Mouse (Mus musculus) limb, embryonic 14.5 days (tissue): ENCODE measurements around the gene Bach2. TPM values are rescaled to one million over a fixed set of nuclear protein-coding genes. Genes with fewer than 3 reads are reported as not detected.

Experiments
- ATAC-seq: fragments of 200-750 bp; cut with Nextera tagmentation; 2 replicates; pipeline ENCODE4 v1.8.0; 2017; ENCODE audit warnings: low read depth, moderate number of reproducible peaks, moderate TSS enrichment; ENCODE audit not compliant: low FRiP score
- DNase-seq: peaks from one replicate; pipeline ENCODE4 v3.0.0-alpha.2; 2015; ENCODE audit warnings: low spot score
- H3K27ac ChIP-seq: fragments of 300-500 bp; sonication (generic); replicated peaks from 2 replicates; pipeline ENCODE4 v1.5.1; 2014; ENCODE audit warnings: low read depth, mild to moderate bottlenecking, low read length, moderate library complexity, mixed read lengths
- H3K27me3 ChIP-seq: fragments of 300-500 bp; sonication (generic); 2 replicates; pipeline ENCODE4 v1.6.1; 2014; ENCODE audit warnings: low read length, mixed read lengths; ENCODE audit not compliant: control insufficient read depth, insufficient read depth
- H3K36me3 ChIP-seq: fragments of 300-500 bp; sonication (generic); 2 replicates; pipeline ENCODE4 v1.6.1; 2014; ENCODE audit warnings: mild to moderate bottlenecking, low read length, moderate library complexity, mixed read lengths; ENCODE audit not compliant: control insufficient read depth, insufficient read depth
- H3K4me1 ChIP-seq: fragments of 300-500 bp; sonication (generic); 2 replicates; pipeline ENCODE4 v1.6.1; 2014; ENCODE audit warnings: antibody characterized with exemption, low read length, mixed read lengths; ENCODE audit not compliant: control insufficient read depth, insufficient read depth
- H3K4me2 ChIP-seq: fragments of 300-500 bp; sonication (generic); replicated peaks from 2 replicates; pipeline ENCODE4 v1.6.1; 2014; ENCODE audit warnings: low read depth, mild to moderate bottlenecking, low read length, moderate library complexity; ENCODE audit not compliant: severe bottlenecking
- H3K4me3 ChIP-seq: fragments of 300-500 bp; sonication (generic); replicated peaks from 2 replicates; pipeline ENCODE4 v1.5.1; 2014; ENCODE audit warnings: low read length
- H3K9ac ChIP-seq: fragments of 300-500 bp; sonication (generic); 2 replicates; pipeline ENCODE4 v1.6.1; 2014; ENCODE audit warnings: mild to moderate bottlenecking, low read depth, low read length, moderate library complexity; ENCODE audit not compliant: severe bottlenecking
- H3K9me3 ChIP-seq: fragments of 300-500 bp; sonication (generic); 2 replicates; pipeline ENCODE4 v1.6.1; 2016; ENCODE audit warnings: low read length; ENCODE audit not compliant: control insufficient read depth
- POLR2A ChIP-seq: fragments of 200-500 bp; IDR thresholded peaks from 2 replicates; pipeline ENCODE4 v1.8.0; 2012; ENCODE audit warnings: inconsistent platforms, mild to moderate bottlenecking, moderate library complexity, borderline replicate concordance; ENCODE audit not compliant: insufficient read depth, insufficient read length; ENCODE audit errors: extremely low read depth
- WGBS: fragments of 180-500 bp; shearing (Covaris S2); extraction: QIAGEN DNeasy Blood & Tissue Kit; methylation state at CpG from one replicate; pipeline ENCODE4 v1.1.7; 2014; 5-methylcytosine and 5-hydroxymethylcytosine counted together
- polyA plus RNA-seq, 2 experiments: library from polyadenylated mRNA; depleted of rRNA in 1 of 2; stranded (reverse) in 1 of 2; unstranded in 1 of 2; fragments of >200 nt; fragmentation: Nextera tagmentation in 1 of 2; extraction: Ambion mirVana in 1 of 2; gene quantifications; 2 replicates each; pipeline versions ENCODE4 v1.2.1 to v1.2.3; 2012 to 2014

Gene Bach2
- polyA plus RNA-seq, 2 experiments, result 6.0 to 9.6 TPM

GRCm38 (mm10) chr4:32272398-32272797 lies 33.8 kb downstream of the Bach2 start:
- Histone ChIP-seq H3K4me3 (no peak overlapping the region), H3K9ac (no peak overlapping the region), H3K4me2 (no peak overlapping the region), H3K27ac (no peak overlapping the region), H3K4me1 (peaks cover under 1% of the 10 kb centered on the region; the same call in 1 of the 2 replicates), H3K27me3 (no peaks in the 10 kb centered on the region), H3K36me3 (no peaks in the 10 kb centered on the region), H3K9me3 (no peaks in the 10 kb centered on the region)
- ATAC-seq, result no peak
- no peak for DNase-seq
- WGBS, result 84% methylated on average over 5 of the region's 5 CpGs
- no peak for TF ChIP-seq POLR2A

GRCm38 (mm10) chr4:32274776-32275294 lies 36.2 kb downstream of the Bach2 start:
- no peak overlapping the region for H3K4me3 ChIP-seq
- TF ChIP-seq POLR2A, result no peak
- ATAC-seq (no peak), DNase-seq (no peak)
- no peaks in the 10 kb centered on the region for H3K4me1 ChIP-seq
- H3K4me2 ChIP-seq, result no peak overlapping the region
- H3K27ac ChIP-seq, result no peak overlapping the region
- no peaks in the 10 kb centered on the region for H3K36me3 ChIP-seq
- WGBS, result 91% methylated on average over 6 of the region's 6 CpGs
- H3K9me3 ChIP-seq, result no peaks in the 10 kb centered on the region
- H3K27me3 ChIP-seq, result no peaks in the 10 kb centered on the region
- H3K9ac ChIP-seq, result no peak overlapping the region

DNA sequence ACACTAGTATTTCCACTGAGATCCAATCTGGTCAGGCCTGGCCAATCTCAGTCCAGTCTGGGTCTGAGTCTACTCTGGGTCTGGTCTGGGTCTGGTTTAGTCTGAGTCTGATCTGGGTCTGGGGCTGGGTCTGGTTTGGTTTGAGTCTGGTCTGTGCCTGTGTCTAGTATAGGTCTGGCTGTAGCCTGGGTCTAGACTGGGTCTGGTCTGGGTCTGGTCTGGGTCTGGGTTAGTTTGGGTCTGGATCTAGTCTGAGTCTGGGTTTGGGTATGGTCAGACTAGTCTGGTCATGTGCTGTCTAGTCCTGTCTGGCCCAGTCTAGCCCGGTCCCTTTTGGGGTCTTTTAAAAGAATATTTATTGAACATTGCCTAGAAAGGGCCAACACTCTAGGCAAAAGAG lies 41.2 kb downstream of the Bach2 start:
- Histone ChIP-seq H3K27me3 (no peaks in the 10 kb centered on the region), H3K9ac (no peak overlapping the region), H3K9me3 (no peaks in the 10 kb centered on the region), H3K4me2 (no peak overlapping the region), H3K4me3 (no peak overlapping the region), H3K27ac (0 out of 2 replicates have a peak overlapping the region, but pooled peaks have one; percentile 27), H3K4me1 (no peaks in the 10 kb centered on the region; the same call in 1 of the 2 replicates), H3K36me3 (no peaks in the 10 kb centered on the region)
- no peak for TF ChIP-seq POLR2A
- 22% methylated on average over 1 of the region's 1 CpGs for WGBS
- ATAC-seq (peak; percentile 57), DNase-seq (no peak)

- ATAC-seq (no peak), DNase-seq (no peak)
- TF ChIP-seq POLR2A, result no peak
- Histone ChIP-seq H3K4me3 (no peak overlapping the region), H3K27me3 (no peaks in the 10 kb centered on the region), H3K36me3 (no peaks in the 10 kb centered on the region), H3K27ac (no peak overlapping the region), H3K4me2 (no peak overlapping the region), H3K9me3 (no peaks in the 10 kb centered on the region), H3K9ac (no peak overlapping the region), H3K4me1 (no peaks in the 10 kb centered on the region; the same call in 1 of the 2 replicates)
- 25% methylated on average over 6 of the region's 6 CpGs for WGBS
Observed at GRCm38 (mm10) chr4:32280401-32280800, 41.8 kb downstream of the Bach2 start.

DNA sequence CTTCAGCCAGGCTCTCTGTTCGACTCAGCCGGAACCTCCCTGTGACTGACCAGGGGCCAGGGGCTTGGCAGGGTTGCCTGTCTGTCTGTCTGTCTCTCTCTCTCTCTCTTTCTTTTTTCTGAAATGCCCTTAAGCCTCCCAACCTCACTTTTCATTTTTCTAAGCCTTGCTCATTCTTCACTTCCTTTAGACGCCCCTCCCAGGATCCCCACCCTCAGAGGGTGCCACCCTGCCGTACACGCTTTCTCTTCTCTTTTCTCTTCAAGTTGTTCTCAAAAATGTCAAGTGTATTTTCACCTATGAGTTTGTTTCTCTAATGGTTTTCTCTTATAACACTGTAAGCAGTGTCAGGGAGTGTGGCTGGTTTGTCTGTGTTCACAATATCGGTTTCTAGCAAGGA lies 42.7 kb downstream of the Bach2 start:
- no peak overlapping the region for H3K27ac ChIP-seq

More for the DNA sequence above, 42.7 kb downstream of the Bach2 start:
- H3K9me3 ChIP-seq, result no peaks in the 10 kb centered on the region
- H3K4me3 ChIP-seq, result no peak overlapping the region
- H3K36me3 ChIP-seq, result no peaks in the 10 kb centered on the region
- ATAC-seq, result no peak
- no peak overlapping the region for H3K9ac ChIP-seq
- H3K4me1 ChIP-seq, result no peaks in the 10 kb centered on the region; the same call in 1 of the 2 replicates
- H3K27me3 ChIP-seq, result no peaks in the 10 kb centered on the region
- 86% methylated on average over 6 of the region's 6 CpGs for WGBS
- no peak overlapping the region for H3K4me2 ChIP-seq
- no peak for TF ChIP-seq POLR2A
- no peak for DNase-seq
